ENCODE assay signal across 22 mouse cellular contexts in the genomic region with DNA sequence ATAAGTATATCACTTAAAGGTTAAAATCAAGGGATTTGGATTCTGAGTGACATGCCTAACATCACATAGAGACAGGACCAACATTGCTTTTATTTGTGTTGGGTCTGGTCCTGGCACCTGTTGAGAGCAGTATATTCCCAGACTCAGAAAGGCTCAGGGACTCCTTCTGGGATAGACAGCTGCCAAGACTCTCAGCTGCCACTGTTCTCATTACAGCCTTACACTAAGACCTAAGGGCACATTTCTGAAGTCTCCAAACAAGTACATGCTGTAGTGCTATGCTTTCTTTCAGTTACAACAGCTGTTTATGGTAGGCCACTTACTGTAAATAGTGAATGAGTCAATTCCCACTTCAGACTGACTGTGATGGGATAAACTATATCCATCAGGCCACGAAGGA.
DNase-seq lines count a peak whose midpoint lies in the region; ATAC-seq and TF ChIP-seq lines count a peak whose summit lies in the region.
"Had no signal": no experiment of that assay in that cellular context is flagged by ENCODE, and none has a peak within 500 bp of the region (broad histone marks: within the 10 kb centered on the region; RNA-seq: fewer than 3 reads in every experiment).

No protein-coding gene starts in this region.

- H3K9me3 ChIP-seq in embryonic facial prominence, embryonic 14.5 days (ENCODE audit: control insufficient read depth, low read length) = no peaks in the 10 kb centered on the region
- H3K9me3 ChIP-seq in embryonic facial prominence, embryonic 10.5 days = no peaks in the 10 kb centered on the region
- H3K9me3 ChIP-seq in intestine, postnatal 0 days (ENCODE audit: control insufficient read depth) = no peaks in the 10 kb centered on the region
- H3K9me3 ChIP-seq: embryonic facial prominence, embryonic 15.5 days; G1E; heart, embryonic 12.5 days; hindbrain, embryonic 10.5 days; hindbrain, embryonic 15.5 days had no signal

- H3K27me3 ChIP-seq in embryonic facial prominence, embryonic 14.5 days (replicated peaks; ENCODE audit: control insufficient read depth, insufficient read depth, low read length) = no peaks in the 10 kb centered on the region
- no peaks in the 10 kb centered on the region for H3K27me3 ChIP-seq in embryonic facial prominence, embryonic 10.5 days (replicated peaks; ENCODE audit: low read depth, poor library complexity, severe bottlenecking)
- H3K27me3 ChIP-seq in intestine, postnatal 0 days (replicated peaks; ENCODE audit: control insufficient read depth, insufficient read depth, low read length) = no peaks in the 10 kb centered on the region
- H3K27me3 ChIP-seq: embryonic facial prominence, embryonic 15.5 days; heart, embryonic 12.5 days; hindbrain, embryonic 15.5 days had no signal

- peak; percentile 41 for DNase-seq in embryonic facial prominence, embryonic 14.5 days (ENCODE audit: low spot score)
- DNase-seq in embryonic facial prominence, embryonic 10.5 days (ENCODE audit: low spot score) = no peak
- DNase-seq in fat pad, adult 2 months (ENCODE audit: extremely low read depth, low read depth, low spot score) = peak; percentile 28
- peak; percentile 23 for DNase-seq in retina, embryonic 14.5 days (ENCODE audit: low spot score)
- no peak for DNase-seq in kidney, adult 11 months
- DNase-seq in spleen, postnatal 4 days (ENCODE audit: low spot score in 2 of 2) = no peak
- no peak for DNase-seq in adrenal gland, postnatal 4 days (ENCODE audit: low spot score in 2 of 2)
- DNase-seq: adrenal gland, postnatal 10 days; B cell, adult 2 months; cerebellum, adult 11-12 months; cerebellum, adult 9-10 months; cerebellum, postnatal 25 days; gastrocnemius, postnatal 14 days had no signal

- 63% methylated on average over 1 of the region's 1 CpGs for WGBS in embryonic facial prominence, embryonic 14.5 days
- WGBS in embryonic facial prominence, embryonic 10.5 days = 86% methylated on average over 1 of the region's 1 CpGs
- WGBS in intestine, postnatal 0 days = 54% methylated on average over 1 of the region's 1 CpGs

- peak; percentile 63 for ATAC-seq in embryonic facial prominence, embryonic 14.5 days (ENCODE audit: low read depth)
- peak; percentile 51; the same call in 1 of the 2 replicates for ATAC-seq in intestine, postnatal 0 days
- ATAC-seq: CD4-positive, CD25-positive, alpha-beta regulatory T cell, adult 4 months; forebrain, embryonic 16.5 days had no signal

- H3K4me1 ChIP-seq in embryonic facial prominence, embryonic 14.5 days (ENCODE audit: control insufficient read depth, insufficient read depth, low read length) = no peaks in the 10 kb centered on the region
- no peaks in the 10 kb centered on the region for H3K4me1 ChIP-seq in embryonic facial prominence, embryonic 10.5 days
- no peaks in the 10 kb centered on the region for H3K4me1 ChIP-seq in intestine, postnatal 0 days (replicated peaks; ENCODE audit: control insufficient read depth, insufficient read depth, low read length)
- H3K4me1 ChIP-seq: embryonic facial prominence, embryonic 15.5 days; heart, embryonic 12.5 days; hindbrain, embryonic 15.5 days had no signal

- no peaks in the 10 kb centered on the region for H3K36me3 ChIP-seq in embryonic facial prominence, embryonic 14.5 days (ENCODE audit: control insufficient read depth, insufficient read depth, low read length)
- H3K36me3 ChIP-seq in embryonic facial prominence, embryonic 10.5 days (replicated peaks) = no peaks in the 10 kb centered on the region
- no peaks in the 10 kb centered on the region for H3K36me3 ChIP-seq in intestine, postnatal 0 days (ENCODE audit: control insufficient read depth, insufficient read depth)
- H3K36me3 ChIP-seq: embryonic facial prominence, embryonic 15.5 days; G1E; heart, embryonic 12.5 days; hindbrain, embryonic 10.5 days; hindbrain, embryonic 15.5 days had no signal

- no peak overlapping the region for H3K4me3 ChIP-seq in embryonic facial prominence, embryonic 14.5 days (ENCODE audit: low read depth, low read length)
- no peak overlapping the region for H3K4me3 ChIP-seq in embryonic facial prominence, embryonic 10.5 days
- H3K4me3 ChIP-seq in intestine, postnatal 0 days (ENCODE audit: low read depth, low read length) = no peak overlapping the region
- H3K4me3 ChIP-seq: embryonic facial prominence, embryonic 15.5 days; erythroblast, embryonic 14.5 days; heart, embryonic 12.5 days; hindbrain, embryonic 10.5 days; hindbrain, embryonic 15.5 days had no signal

- no peak for TF ChIP-seq CTCF in intestine, postnatal 0 days (IDR thresholded peaks at IDR 0.05; ENCODE audit: low read depth)

- H3K9ac ChIP-seq in embryonic facial prominence, embryonic 14.5 days (ENCODE audit: low read depth, low read length) = no peak overlapping the region
- H3K9ac ChIP-seq in intestine, postnatal 0 days (ENCODE audit: low read depth, low read length) = no peak overlapping the region
- H3K9ac ChIP-seq: embryonic facial prominence, embryonic 15.5 days; heart, embryonic 12.5 days; hindbrain, embryonic 15.5 days had no signal

- H3K27ac ChIP-seq in embryonic facial prominence, embryonic 14.5 days (replicated peaks; ENCODE audit: low read depth, low read length) = no peak overlapping the region
- no peak overlapping the region for H3K27ac ChIP-seq in embryonic facial prominence, embryonic 10.5 days (replicated peaks)
- no peak overlapping the region for H3K27ac ChIP-seq in intestine, postnatal 0 days (ENCODE audit: low read depth, low read length)
- H3K27ac ChIP-seq: embryonic facial prominence, embryonic 15.5 days; hindbrain, embryonic 10.5 days; hindbrain, embryonic 15.5 days had no signal

- no peak overlapping the region for H3K4me2 ChIP-seq in embryonic facial prominence, embryonic 14.5 days (ENCODE audit: low read depth, low read length)
- no peak overlapping the region for H3K4me2 ChIP-seq in intestine, postnatal 0 days (replicated peaks; ENCODE audit: low read depth)
- H3K4me2 ChIP-seq: embryonic facial prominence, embryonic 15.5 days; heart, embryonic 12.5 days; hindbrain, embryonic 15.5 days had no signal

Comparison
In these comparisons a context has a peak if more than half of its experiments do, and no peak if none do; other contexts are left out.
1. DNase-seq: peak in embryonic facial prominence, embryonic 14.5 days (single experiment), fat pad, adult 2 months (single experiment) and retina, embryonic 14.5 days (single experiment); none in embryonic facial prominence, embryonic 10.5 days (single experiment), kidney, adult 11 months (single experiment), spleen, postnatal 4 days (0 of 2) and adrenal gland, postnatal 4 days (0 of 2).